Mouse (Mus musculus): Measurements from ENCODE around the gene Synj2.

DNA sequence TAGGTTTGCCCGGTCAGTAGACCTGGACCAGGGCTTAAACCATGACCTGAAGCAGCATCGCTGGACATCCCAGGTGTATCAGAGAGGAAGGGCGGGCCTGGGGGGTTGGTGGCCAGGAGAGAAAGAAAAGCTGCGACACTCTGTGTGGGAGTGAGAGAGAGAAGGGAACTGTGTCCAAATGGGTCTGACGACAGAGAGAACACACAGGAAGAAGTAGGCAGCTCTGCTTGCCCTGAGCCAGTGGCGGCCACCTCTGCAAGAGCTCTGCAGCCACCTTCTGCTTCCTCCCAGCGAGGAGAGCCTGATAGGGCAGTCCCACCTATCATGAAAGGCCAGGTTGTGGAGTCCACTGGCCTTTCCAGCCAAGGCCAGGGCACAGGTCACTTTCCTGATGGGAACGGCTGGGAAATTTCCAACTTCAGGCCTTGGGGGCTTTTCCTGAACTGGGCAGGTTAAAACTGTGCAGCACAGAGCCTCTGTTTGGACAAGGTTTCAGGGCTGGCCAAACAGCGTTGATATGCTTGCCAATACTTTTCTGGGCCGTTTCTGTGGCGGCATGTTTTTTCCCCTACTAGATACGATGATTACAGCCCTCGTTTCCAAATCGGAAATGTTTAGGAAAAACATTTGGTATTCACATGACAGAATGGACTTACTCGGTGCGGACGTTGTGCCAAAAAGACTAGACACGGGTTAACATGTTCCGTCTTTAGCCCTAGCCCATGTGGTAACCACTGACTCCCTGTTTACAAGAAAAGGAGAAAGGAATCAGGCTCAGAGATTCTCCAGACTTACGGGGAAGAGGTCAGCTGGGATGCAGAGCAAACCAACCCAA is 35.4 kb downstream of the Synj2 start:
- TF ChIP-seq CTCF (IDR thresholded peaks at IDR 0.05; ENCODE audit: low read depth, low read length) (no peak), GATA1 (IDR thresholded peaks at IDR 0.05; ENCODE audit: borderline replicate concordance, low read length) (no peak)
